Mouse (Mus musculus): ENCODE measurements at regions not wholly inside any gene's neighbourhood (a gene's known extent, or its start where the extent isn't known, plus 50 kb on each side); places are given as distances from the start of the nearest gene placed in this dataset.

DNA sequence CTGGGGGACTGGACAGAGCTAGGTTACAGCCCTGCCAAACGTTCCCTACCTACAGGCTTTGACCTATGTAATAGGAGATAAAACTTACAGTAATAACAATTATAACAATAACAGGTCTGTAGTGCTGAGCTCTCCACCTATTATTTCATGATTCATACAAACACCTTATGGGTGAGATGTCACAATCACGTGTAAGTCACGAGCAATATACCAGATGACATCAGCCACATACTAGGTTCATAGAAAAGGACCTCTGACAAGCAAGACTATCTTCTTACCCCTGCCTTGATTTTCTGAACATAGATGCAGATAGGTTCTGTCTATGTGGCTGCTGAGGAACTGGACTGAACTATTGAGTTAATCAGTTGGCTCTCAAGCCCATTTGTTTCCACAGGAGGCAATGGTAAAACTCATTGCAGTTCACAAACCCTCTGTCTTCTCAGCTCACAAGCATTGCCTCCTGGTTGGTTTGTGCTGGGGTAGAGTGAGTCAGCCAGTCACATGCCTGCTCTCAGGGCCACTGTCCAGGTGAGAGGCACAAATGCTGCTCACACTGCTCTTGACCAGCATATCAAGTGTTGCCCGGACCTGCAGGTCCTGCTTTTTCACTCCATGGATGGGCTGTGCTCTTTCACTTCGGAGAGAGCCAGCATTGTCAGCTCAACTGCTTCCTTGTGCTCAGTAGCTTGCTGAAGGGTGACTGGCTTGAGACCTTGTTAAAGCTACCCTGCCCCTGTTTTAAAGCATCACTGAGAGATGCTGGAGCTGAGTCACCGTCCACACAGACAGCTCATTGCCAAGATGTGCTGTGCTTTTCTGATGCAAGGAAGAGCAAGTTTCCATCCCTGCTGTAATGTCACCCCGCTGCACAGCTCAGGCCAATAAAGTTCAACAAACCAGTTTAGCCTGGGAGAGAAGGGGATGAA lies 1275.9 kb downstream of the Gsdmc2 start:
- no peak for DNase-seq

- no peak for DNase-seq
These were observed 1277.5 kb downstream of the Gsdmc2 start for GRCm38 (mm10) chr15:62567431-62567830.

DNA sequence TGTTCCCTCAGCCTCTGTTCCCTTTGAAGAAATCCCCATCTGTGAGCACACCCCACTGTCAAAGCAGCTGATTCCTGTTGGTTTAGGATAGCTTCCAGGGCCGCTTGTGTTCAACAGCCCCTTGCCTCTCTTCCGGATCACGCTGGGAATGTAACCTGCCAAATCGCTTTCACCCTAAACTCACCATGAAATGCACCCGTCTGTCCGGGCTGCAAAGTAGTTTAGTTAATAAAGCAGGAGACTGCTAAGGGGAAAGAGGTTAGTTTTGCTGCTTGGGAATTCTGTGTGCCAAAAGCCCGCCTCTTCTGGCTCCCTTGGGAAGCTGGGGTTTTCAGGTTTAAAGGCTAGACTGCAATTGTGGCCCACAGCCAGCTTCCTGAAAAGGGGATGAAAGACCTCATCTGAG lies 1278.9 kb downstream of the Gsdmc2 start:
- peak; percentile 72 for DNase-seq

GRCm38 (mm10) chr15:62533233-62533632 lies 1311.7 kb downstream of the Gsdmc2 start:
- peak; percentile 63 for DNase-seq

DNA sequence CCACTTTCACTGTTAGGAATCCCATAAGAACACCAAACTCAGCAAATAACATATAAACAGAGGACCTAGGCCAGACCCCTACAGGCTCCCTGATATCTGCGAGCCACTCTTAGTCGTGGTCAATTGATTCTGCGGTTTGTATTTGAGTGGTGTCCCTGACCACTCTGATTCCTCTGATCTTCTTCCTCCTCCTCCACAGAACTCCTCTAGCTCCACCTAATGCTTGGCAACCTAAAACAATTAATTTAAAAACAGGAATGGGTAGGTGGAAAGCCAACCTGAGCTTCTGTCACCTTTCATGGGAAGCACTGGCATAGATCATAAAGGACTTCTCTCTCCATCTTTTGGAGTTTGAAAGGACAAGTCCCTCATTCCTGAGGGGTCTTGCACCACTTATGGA lies 1316.0 kb downstream of the Gsdmc2 start:
- no peak for DNase-seq

- DNase-seq = no peak
These were observed 1320.3 kb downstream of the Gsdmc2 start for GRCm38 (mm10) chr15:62524628-62525027.

GRCm38 (mm10) chr15:62524135-62524534 lies 1320.8 kb downstream of the Gsdmc2 start:
- no peak for DNase-seq

DNA sequence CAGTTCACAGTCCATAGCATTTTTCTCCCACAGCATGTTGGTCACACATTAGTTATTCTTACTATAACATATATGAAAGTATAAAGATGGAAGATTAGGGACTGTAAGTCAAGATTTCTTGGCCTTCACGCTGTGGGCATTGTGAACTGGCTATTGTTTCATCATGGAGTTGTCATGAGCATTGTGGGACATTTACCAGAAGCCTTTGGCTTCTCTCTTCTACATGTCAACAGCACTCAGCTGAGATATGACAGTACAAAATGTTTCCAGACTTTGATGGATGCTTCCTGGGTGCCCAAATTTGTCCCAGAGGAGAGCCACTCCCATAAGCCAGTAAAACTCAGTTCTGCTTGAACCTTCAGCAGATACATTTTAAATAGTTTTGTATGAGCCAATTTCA lies 1331.5 kb downstream of the Gsdmc2 start:
- DNase-seq = no peak

DNA sequence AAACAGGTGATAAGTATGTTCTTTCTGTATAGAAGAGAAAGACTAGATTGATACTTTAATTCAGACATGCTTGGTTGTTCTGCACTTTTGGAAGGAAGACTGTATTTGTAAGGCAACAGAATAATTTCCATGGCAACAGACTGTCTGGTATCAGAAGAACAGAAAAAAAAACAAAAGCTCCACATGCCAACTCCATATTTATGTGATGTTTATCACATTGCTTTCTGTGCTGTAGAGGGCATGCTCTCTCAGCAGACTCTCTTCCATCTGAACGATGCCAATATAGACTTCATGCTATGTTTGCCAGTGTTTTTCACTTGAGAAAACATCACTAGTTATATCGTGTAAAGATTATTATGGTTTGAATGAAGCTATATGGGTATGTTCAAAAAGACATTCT lies 1333.5 kb downstream of the Gsdmc2 start:
- no peak for DNase-seq

DNA sequence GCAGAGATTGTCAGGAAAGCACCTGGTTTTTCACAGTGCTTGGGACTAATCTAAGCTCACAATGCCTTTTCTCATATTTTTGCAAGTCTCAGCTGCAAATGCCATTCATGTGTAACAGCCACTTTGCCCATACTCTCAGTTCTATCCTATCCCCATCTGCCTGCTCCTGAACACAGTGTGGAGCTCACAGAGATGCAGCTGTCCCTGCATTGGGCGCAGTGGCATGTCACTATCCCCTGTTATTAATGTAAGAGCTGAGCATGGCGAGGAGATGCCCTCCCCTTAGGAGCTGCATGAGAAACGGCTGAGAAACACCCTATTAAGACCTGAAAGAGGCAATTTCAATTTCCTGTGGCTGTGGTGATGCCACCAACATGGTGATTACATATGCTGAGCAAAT lies 1341.1 kb downstream of the Gsdmc2 start:
- no peak for DNase-seq

GRCm38 (mm10) chr15:62500966-62501365 lies 1344.0 kb downstream of the Gsdmc2 start:
- DNase-seq = peak; percentile 55

DNA sequence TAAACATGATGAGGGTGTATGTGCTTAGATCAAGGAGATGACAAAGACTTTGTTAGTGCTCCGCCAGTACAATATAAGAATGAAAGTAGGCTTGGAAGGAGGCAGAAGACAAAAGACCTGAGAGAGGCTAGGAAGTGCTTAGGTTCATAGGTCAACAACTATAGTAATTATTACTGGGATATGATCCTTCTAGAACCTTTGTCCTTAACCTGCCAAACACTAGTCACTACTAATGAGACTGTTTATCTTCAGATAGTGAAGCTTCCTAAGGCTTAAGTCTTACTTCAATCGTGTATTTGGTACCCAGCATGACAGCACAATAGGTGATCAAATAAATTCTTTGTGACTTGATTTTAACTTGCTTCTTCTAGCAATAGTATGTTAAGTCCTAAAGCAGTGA lies 1344.5 kb downstream of the Gsdmc2 start:
- no peak for DNase-seq

DNA sequence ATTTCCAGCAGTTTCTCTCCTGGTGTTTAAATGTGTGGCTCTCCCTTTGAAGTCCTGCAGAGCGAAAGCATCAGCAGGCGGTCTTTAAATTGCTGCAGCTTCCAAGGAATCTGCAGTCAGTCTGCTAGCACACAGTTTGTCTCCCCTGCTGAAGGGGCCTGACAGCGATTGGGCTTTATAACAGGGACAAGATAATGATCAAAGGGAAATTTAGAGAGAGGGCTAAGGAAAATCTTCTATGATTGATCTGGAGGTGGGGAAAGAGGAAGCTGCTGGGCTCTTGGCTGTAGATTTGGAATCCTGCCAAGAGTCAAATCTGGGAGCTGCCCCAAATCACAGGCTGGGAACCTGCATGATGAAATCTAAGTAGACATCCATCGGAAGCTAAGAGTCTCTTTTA lies 1348.8 kb downstream of the Gsdmc2 start:
- no peak for DNase-seq

- no peak for DNase-seq
These were observed 1352.6 kb downstream of the Gsdmc2 start for GRCm38 (mm10) chr15:62492350-62492749.

DNA sequence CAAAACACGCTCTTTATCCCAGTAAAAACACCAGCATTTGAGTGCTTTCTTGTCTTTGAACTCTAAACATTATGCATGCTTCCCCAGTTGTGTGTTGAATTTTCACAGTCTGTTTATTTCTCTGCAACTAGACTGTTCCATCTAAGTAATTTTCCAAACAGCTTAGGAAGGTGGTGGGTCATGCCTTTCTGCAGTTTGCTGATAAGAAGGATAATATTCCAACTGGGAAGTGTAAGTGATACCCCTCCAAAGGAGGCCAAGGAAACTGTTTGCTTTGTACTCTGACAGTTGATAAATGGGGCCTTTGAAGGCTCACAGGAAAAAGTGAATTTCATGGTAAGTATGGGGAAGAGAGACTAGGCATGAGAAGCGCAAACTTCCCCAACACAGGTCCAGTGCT lies 1354.4 kb downstream of the Gsdmc2 start:
- DNase-seq = no peak

- no peak for DNase-seq
These were observed 1358.4 kb downstream of the Gsdmc2 start for GRCm38 (mm10) chr15:62486540-62486939.

DNA sequence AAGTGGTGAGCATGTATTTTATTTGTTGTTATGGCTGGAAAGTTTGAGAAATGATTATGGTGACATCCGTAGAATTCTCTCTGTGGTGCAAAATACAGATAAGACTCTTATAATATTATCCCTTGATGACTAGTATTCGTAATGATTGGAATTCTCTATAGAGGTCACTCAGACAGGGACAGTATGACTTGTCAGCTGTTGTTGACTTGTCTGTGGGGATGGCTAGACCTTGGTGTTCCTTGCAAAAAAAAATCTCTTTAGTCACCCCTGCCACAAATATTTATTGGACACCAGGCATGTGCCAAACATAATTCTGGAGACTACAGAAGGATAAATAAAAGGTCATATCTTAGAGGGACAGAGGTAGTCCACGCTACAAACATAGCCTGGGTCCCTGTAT lies 1360.6 kb downstream of the Gsdmc2 start:
- DNase-seq = no peak

- no peak for DNase-seq
These were observed 1361.4 kb downstream of the Gsdmc2 start for GRCm38 (mm10) chr15:62483534-62483933.

DNA sequence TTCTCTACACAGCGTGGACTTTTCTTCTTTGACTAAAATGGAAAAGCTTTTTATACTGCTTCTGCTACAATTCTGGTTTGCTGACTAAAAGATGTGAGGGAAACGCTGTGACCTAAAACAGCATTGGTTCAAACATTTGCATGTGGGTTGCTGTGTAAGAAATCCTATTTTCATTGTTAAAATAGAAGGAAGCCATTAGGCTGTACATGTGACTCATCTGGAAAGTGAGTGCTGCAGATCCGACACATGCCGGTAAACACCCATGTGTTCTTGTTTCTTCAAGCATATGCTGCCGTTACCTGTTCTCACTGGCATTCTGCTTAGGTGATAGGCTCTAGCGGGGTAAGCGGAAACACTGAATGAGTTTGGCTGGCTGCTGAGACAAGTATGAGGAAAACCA lies 1362.6 kb downstream of the Gsdmc2 start:
- DNase-seq = no peak

- no peak for DNase-seq
These were observed 1367.2 kb downstream of the Gsdmc2 start for GRCm38 (mm10) chr15:62477779-62478178.

- DNase-seq = no peak
These were observed 1368.5 kb downstream of the Gsdmc2 start for GRCm38 (mm10) chr15:62476452-62476851.

- DNase-seq = no peak
These were observed 1374.2 kb downstream of the Gsdmc2 start for GRCm38 (mm10) chr15:62470683-62471331.

DNA sequence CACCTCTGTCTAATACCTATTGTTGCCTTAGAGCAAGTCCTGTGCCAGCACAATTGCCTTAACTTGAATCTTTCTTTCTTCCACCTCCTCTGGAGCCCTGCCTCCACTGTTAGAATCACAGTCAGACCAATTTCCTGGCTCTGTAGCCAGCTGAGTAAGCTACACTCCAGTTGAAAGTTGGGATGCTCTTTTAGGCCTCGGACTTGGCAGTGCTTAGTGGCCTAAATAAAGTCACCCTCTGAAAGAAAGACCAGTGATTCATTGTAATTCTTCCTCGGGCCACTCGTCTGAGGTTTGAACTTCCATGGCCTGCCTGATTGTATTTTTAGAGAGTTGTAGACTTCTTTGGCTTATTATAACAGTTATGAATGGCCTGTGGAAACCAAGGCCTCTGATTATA lies 1376.9 kb downstream of the Gsdmc2 start:
- DNase-seq = peak; percentile 25

- DNase-seq = no peak
These were observed 1378.1 kb downstream of the Gsdmc2 start for GRCm38 (mm10) chr15:62466856-62467255.

Measured in kidney, postnatal 10 days (tissue).